Mouse (Mus musculus): ENCODE measurements at regions not wholly inside any gene's neighbourhood (a gene's known extent, or its start where the extent isn't known, plus 50 kb on each side); places are given as distances from the start of the nearest gene placed in this dataset.

GRCm38 (mm10) chr13:115508646-115509045, 406.9 kb upstream of the Itga1 start:
- no peak for TF ChIP-seq CTCF (IDR thresholded peaks at IDR 0.05; ENCODE audit: low read depth, low read length)
- no peak for TF ChIP-seq POLR2A (IDR thresholded peaks at IDR 0.05; ENCODE audit: extremely low read depth, insufficient read depth, low read length)

Data from liver, adult 2 months (tissue).